Mouse (Mus musculus) forebrain, embryonic 12.5 days (tissue): ENCODE measurements around the gene Ppp1r3d. TPM values are rescaled to one million over a fixed set of nuclear protein-coding genes. Genes with fewer than 3 reads are reported as not detected.

ENCODE experiments used
- ATAC-seq: fragments of 200-750 bp; cut with Nextera tagmentation; 2 replicates; pipeline ENCODE4 v1.8.0; 2017; ENCODE audit warnings: moderate TSS enrichment; ENCODE audit not compliant: low FRiP score
- H3K27ac ChIP-seq: fragments of 300-500 bp; sonication (generic); 2 replicates; pipeline ENCODE4 v1.5.1; 2016; ENCODE audit warnings: mild to moderate bottlenecking
- H3K27me3 ChIP-seq: fragments of 300-500 bp; sonication (generic); 2 replicates; pipeline ENCODE4 v1.6.1; 2016; ENCODE audit warnings: mild to moderate bottlenecking
- H3K36me3 ChIP-seq: fragments of 300-500 bp; sonication (generic); replicated peaks from 2 replicates; pipeline ENCODE4 v1.6.1; 2016; ENCODE audit warnings: mild to moderate bottlenecking
- H3K4me1 ChIP-seq: fragments of 300-500 bp; sonication (generic); 2 replicates; pipeline ENCODE4 v1.6.1; 2016
- H3K4me2 ChIP-seq: fragments of 300-500 bp; sonication (generic); 2 replicates; pipeline ENCODE4 v1.6.1; 2016; ENCODE audit warnings: mild to moderate bottlenecking, moderate library complexity
- H3K4me3 ChIP-seq: fragments of 300-500 bp; sonication (generic); replicated peaks from 2 replicates; pipeline ENCODE4 v1.5.1; 2016; ENCODE audit warnings: mild to moderate bottlenecking
- H3K9ac ChIP-seq: fragments of 300-500 bp; sonication (generic); 2 replicates; pipeline ENCODE4 v1.6.1; 2016; ENCODE audit warnings: mild to moderate bottlenecking
- H3K9me3 ChIP-seq: fragments of 300-500 bp; sonication (generic); 2 replicates; pipeline ENCODE4 v1.6.1; 2016
- WGBS: fragments of 180-500 bp; shearing (Covaris S2); methylation state at CpG from one replicate; pipeline ENCODE4 v1.1.7; 2016; 5-methylcytosine and 5-hydroxymethylcytosine counted together
- polyA plus RNA-seq: library from polyadenylated mRNA; unstranded; fragments of >200 nt; fragmentation: Nextera tagmentation; extraction: Ambion mirVana; gene quantifications from 2 replicates; pipeline ENCODE4 v1.2.1, GENCODE M21; 2016

Gene Ppp1r3d
- polyA plus RNA-seq: 1.1 and 1.5 TPM in 2 replicates

DNA sequence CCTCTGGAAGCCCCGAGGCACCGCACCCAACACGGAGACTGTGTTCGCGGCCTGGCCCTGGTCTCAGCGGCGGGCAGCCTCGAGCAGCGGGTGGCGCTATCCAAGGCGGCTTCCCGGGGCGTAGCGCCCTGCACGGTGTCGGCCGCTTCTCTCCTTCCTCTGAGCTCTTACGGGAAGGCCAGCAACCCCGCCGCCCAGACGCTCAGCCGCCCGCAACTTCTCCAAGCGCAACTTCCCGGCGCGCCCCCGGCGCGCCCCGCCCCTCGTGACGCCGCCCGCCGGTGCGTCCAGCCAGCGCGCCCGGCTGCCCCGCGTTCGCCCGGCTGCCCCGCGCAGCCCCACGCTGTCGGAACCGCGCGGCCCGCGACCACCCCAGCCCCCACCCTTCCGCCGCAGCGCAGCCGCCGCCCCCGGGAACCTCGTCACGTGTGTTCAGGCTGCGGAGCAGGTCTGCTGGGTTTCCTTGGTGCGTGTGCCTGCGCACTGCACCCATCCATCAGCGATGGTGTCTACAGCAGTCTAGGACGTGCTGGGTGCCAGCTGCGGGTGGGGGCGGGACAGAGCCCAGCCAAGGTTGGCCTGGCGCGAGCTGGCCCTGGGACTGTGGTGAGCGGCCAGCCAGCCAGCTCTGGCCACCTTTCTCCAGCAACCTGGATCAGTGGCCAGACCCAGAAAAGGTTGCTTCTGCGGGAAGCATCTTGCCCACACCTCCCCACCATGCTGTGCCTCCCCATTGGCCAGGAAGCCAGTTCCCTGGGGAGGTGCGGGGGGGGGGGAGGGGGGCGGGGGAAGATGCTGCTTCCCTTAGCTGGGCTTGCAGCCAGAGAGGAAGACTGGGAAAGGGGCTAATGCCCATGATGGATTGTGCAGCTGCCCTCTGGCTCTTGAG, at the start of gene Ppp1r3d, which contains the start of gene Fam217b:
Ppp1r3d (minus strand) TSS at position 212 of the 889 bp plus-strand sequence.
Fam217b (plus strand) TSS at position 264 of the 889 bp plus-strand sequence.
- Histone ChIP-seq H3K27ac (0 out of 2 replicates have a peak within 1 kb of the TSS, but pooled peaks have one; percentile 13), H3K27me3 (peaks cover 40% of the 10 kb centered on the region), H3K4me2 (peak within 1 kb of the TSS; percentile 96), H3K4me3 (peak within 1 kb of the TSS; percentile 62), H3K4me1 (peaks cover 20% of the 10 kb centered on the region), H3K9me3 (no peaks in the 10 kb centered on the region), H3K36me3 (no peaks in the 10 kb centered on the region), H3K9ac (peak within 1 kb of the TSS; percentile 60)
- WGBS: under 1% methylated on average over 40 of the region's 74 CpGs
- ATAC-seq: peak; percentile 85

DNA sequence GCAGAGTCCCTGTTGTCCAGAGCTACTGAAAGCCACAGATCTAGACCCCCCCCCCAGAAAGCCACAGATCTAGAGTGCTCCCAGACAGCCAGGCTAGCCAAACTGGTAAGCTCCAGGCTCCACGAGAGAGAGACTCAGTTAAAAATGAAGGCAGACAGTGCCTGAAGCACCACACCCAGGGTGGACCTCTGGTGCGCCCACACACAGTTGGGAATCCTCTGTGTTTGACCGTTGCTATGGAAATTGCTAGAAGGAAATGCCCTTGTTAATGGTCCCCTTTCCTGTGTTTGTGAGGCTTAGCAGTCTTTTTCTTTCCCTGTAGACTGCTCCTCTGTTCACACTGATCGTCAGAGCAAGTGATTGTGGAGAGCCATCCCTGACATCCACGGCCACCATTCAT, 46.1 kb upstream of the Ppp1r3d start:
- H3K4me3 ChIP-seq: no peak overlapping the region
- H3K4me1 ChIP-seq: peaks cover 6% of the 10 kb centered on the region; the same call in 1 of the 2 replicates
- no peak for ATAC-seq
- WGBS: 70% methylated on average over 5 of the region's 5 CpGs
- H3K27ac ChIP-seq: no peak overlapping the region
- no peak overlapping the region for H3K4me2 ChIP-seq
- no peak overlapping the region for H3K9ac ChIP-seq
- H3K36me3 ChIP-seq: no peaks in the 10 kb centered on the region
- H3K27me3 ChIP-seq: no peaks in the 10 kb centered on the region
- H3K9me3 ChIP-seq: no peaks in the 10 kb centered on the region

DNA sequence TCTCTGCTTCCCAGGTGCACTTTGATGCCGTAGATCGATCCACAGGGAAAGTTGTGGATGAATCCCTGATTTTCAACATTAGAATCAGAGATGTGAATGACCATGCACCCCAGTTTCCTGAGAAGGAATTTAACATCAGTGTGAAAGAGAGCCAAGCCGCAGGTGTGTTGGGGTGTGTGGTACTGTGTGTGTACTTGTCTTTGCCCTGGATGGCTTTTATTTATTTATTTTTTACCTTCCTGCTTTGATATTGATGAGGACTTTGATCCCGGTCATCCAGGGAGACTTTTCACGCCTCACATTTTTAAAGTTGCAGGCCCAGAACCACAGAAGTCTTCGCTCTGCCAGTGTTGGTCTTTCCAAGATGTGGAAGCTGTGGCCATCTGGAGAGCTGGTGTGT, 43.1 kb upstream of the Ppp1r3d start:
- H3K4me2 ChIP-seq: no peak overlapping the region
- no peak for ATAC-seq
- H3K4me3 ChIP-seq: no peak overlapping the region
- no peaks in the 10 kb centered on the region for H3K36me3 ChIP-seq
- peaks cover 15% of the 10 kb centered on the region for H3K4me1 ChIP-seq
- H3K27me3 ChIP-seq: no peaks in the 10 kb centered on the region
- H3K27ac ChIP-seq: no peak overlapping the region
- H3K9ac ChIP-seq: no peak overlapping the region
- 95% methylated on average over 6 of the region's 6 CpGs for WGBS
- H3K9me3 ChIP-seq: no peaks in the 10 kb centered on the region

DNA sequence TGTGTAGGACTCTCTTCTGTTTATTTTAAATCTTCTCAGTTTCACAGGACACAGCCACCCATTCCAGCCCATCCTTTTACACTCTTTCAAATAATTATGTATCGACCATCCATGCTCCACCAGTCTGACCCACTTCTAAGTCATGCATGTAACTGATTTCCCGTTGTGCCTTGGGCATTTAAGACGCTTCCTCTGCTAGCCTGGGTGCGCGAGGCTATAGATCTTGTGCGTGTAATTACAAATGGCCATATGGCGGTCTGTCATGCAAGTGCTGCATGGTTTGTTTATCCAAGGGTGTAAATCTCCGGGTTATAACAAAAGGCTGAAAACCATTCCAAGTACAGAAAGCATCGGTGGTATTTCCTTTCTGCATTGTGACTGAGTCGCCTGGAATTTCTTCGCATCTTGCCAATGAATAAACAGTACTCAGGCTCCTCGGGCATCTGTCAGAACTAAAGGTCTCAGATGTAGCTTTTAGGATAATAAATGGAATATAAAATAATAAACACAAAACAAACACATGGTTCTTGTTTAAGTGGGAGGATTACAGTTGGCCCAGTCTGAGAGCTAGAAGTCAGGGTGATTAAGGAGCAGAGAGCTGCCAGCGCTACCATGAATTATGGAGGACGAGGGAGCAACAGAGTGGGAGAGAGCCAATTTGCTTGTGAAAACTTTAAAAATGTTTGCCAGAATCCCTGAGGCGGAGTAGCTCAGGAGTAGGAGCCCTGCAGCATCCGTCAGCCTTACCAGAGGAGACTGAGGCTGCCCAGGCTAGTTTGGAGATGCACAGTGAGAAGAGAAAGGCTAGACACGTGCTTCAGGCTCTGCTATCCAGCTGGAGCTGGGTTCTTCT, 40.6 kb upstream of the Ppp1r3d start:
- H3K4me1 ChIP-seq: peaks cover 13% of the 10 kb centered on the region
- no peaks in the 10 kb centered on the region for H3K27me3 ChIP-seq
- no peak overlapping the region for H3K27ac ChIP-seq
- no peaks in the 10 kb centered on the region for H3K36me3 ChIP-seq
- no peak overlapping the region for H3K4me2 ChIP-seq
- 52% methylated on average over 17 of the region's 17 CpGs for WGBS
- no peak overlapping the region for H3K4me3 ChIP-seq
- H3K9me3 ChIP-seq: no peaks in the 10 kb centered on the region
- ATAC-seq: peak; percentile 23; the same call in 1 of the 2 replicates
- H3K9ac ChIP-seq: no peak overlapping the region

DNA sequence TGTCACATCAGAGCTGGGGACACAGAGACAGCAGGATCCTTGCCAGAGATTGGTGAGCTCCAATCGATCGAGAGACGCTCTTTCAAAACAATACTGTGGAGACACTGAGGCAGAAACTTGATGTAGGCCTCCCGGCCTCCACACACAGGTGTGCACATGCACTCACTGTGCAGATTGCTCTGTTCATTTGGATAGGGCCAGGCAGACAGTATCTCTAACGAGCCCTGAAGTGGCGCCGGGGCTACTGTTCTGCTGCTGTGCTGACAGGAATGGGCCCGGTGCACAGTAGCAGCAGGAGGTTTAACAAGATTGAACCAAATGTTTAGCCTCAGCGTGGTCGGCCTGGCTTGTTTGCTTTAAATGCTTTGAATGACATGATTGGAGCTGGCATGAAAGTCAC, 36.7 kb upstream of the Ppp1r3d start:
- 60% methylated on average over 10 of the region's 10 CpGs for WGBS
- H3K4me3 ChIP-seq: no peak overlapping the region
- no peaks in the 10 kb centered on the region for H3K36me3 ChIP-seq
- ATAC-seq: no peak
- no peak overlapping the region for H3K27ac ChIP-seq
- no peak overlapping the region for H3K9ac ChIP-seq
- H3K4me1 ChIP-seq: peaks cover 13% of the 10 kb centered on the region
- no peaks in the 10 kb centered on the region for H3K27me3 ChIP-seq
- no peak overlapping the region for H3K4me2 ChIP-seq
- no peaks in the 10 kb centered on the region for H3K9me3 ChIP-seq

GRCm38 (mm10) chr2:178450236-178450635, 36.0 kb upstream of the Ppp1r3d start:
- 12% methylated on average over 2 of the region's 2 CpGs for WGBS
- no peak overlapping the region for H3K27ac ChIP-seq
- H3K9ac ChIP-seq: no peak overlapping the region
- no peak overlapping the region for H3K4me3 ChIP-seq
- no peak overlapping the region for H3K4me2 ChIP-seq
- H3K4me1 ChIP-seq: peaks cover 10% of the 10 kb centered on the region
- no peaks in the 10 kb centered on the region for H3K9me3 ChIP-seq
- H3K27me3 ChIP-seq: no peaks in the 10 kb centered on the region
- no peaks in the 10 kb centered on the region for H3K36me3 ChIP-seq
- no peak for ATAC-seq

DNA sequence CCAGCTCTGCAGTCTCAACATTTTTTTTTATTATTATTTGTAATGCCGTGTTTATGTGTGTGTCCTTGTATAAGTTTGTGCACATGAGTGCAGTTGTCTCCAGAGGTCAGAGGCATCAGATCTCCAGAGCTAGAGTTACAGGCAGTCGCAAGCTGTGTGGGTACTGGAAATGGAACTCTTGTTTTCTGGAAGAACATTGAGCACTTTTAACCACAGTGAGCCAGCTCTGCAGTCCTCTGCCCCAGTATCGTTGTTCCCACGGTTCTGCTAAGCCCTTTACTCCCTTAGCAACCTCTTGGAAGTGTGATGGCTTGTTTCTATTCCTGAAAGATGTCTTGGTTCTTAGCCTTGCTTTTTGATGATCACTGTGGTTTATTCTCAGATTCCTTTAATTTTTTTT, 35.1 kb upstream of the Ppp1r3d start:
- Histone ChIP-seq H3K9ac (no peak overlapping the region), H3K4me2 (no peak overlapping the region), H3K9me3 (no peaks in the 10 kb centered on the region), H3K36me3 (no peaks in the 10 kb centered on the region), H3K27ac (no peak overlapping the region), H3K4me1 (0 out of 2 replicates have a peak, but pooled peaks cover 2% of the 10 kb centered on the region), H3K27me3 (no peaks in the 10 kb centered on the region), H3K4me3 (no peak overlapping the region)
- 85% methylated on average over 4 of the region's 4 CpGs for WGBS
- ATAC-seq: no peak

GRCm38 (mm10) chr2:178437311-178437710, 23.0 kb upstream of the Ppp1r3d start:
- Histone ChIP-seq H3K4me3 (no peak overlapping the region), H3K36me3 (no peaks in the 10 kb centered on the region), H3K9me3 (no peaks in the 10 kb centered on the region), H3K27ac (no peak overlapping the region), H3K27me3 (no peaks in the 10 kb centered on the region), H3K4me2 (no peak overlapping the region), H3K4me1 (no peaks in the 10 kb centered on the region), H3K9ac (no peak overlapping the region)
- WGBS: 62% methylated on average over 9 of the region's 9 CpGs
- no peak for ATAC-seq

DNA sequence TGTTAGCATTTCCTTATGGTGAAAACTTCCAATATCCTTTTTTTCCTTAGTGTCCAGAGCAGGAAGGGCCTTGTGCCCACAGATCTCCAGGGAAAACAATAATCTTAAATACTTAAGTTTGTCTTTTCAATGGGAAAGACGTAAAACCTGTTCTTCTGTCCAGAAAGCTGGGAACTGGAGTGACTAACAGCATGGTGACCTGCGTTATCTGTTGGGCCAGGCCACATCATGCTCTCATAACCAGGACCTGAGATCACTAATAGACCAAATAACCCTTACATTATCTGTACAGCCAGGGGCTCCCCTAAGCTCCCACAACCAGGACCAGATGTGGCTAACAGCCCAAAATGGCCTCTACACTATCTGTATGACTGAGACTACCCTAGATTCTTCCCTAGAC, 19.6 kb upstream of the Ppp1r3d start:
- no peak overlapping the region for H3K9ac ChIP-seq
- H3K9me3 ChIP-seq: no peaks in the 10 kb centered on the region
- H3K4me2 ChIP-seq: no peak overlapping the region
- H3K27me3 ChIP-seq: no peaks in the 10 kb centered on the region
- no peaks in the 10 kb centered on the region for H3K36me3 ChIP-seq
- no peak overlapping the region for H3K27ac ChIP-seq
- no peaks in the 10 kb centered on the region for H3K4me1 ChIP-seq
- no peak overlapping the region for H3K4me3 ChIP-seq
- 89% methylated on average over 2 of the region's 2 CpGs for WGBS
- ATAC-seq: no peak

- H3K9ac ChIP-seq: no peak overlapping the region
- no peaks in the 10 kb centered on the region for H3K27me3 ChIP-seq
- no peaks in the 10 kb centered on the region for H3K9me3 ChIP-seq
- H3K4me3 ChIP-seq: no peak overlapping the region
- H3K36me3 ChIP-seq: no peaks in the 10 kb centered on the region
- no peak for ATAC-seq
- H3K27ac ChIP-seq: no peak overlapping the region
- 77% methylated on average over 2 of the region's 2 CpGs for WGBS
- no peaks in the 10 kb centered on the region for H3K4me1 ChIP-seq
- H3K4me2 ChIP-seq: no peak overlapping the region
Measured at GRCm38 (mm10) chr2:178433495-178433894, 19.2 kb upstream of the Ppp1r3d start.

DNA sequence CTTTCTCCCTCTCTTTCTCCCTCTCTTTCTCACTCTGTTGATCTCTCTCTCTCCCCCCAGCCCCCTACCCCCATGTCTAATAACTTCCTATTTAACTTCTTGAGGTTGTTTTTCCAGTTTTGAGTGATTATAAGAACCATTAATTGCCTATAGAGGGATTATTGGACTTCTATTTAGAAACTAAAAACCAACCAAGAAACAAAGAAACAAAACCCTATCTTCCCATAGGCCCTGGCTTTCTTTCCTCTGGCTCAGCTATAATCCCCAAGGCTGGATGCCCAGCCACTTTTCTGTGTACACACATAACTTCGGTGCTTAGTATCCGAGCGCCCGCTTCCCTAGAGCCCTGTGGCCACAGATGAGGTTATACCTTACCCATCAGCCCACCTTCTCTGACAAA, 16.0 kb upstream of the Ppp1r3d start, which contains the start of gene Cdh26:
Cdh26 (plus strand) TSS at position 301 of the 400 bp plus-strand sequence.
- Histone ChIP-seq H3K36me3 (no peaks in the 10 kb centered on the region), H3K9me3 (no peaks in the 10 kb centered on the region), H3K4me3 (no peak within 1 kb of the TSS), H3K4me1 (no peaks in the 10 kb centered on the region), H3K27ac (no peak within 1 kb of the TSS), H3K27me3 (0 out of 2 replicates have a peak, but pooled peaks cover 3% of the 10 kb centered on the region), H3K4me2 (no peak within 1 kb of the TSS), H3K9ac (no peak within 1 kb of the TSS)
- no peak for ATAC-seq
- WGBS: 86% methylated on average over 4 of the region's 4 CpGs

GRCm38 (mm10) chr2:178429426-178429825, 15.2 kb upstream of the Ppp1r3d start:
- H3K27ac ChIP-seq: no peak overlapping the region
- 88% methylated on average over 6 of the region's 6 CpGs for WGBS
- no peaks in the 10 kb centered on the region for H3K36me3 ChIP-seq
- H3K4me3 ChIP-seq: no peak overlapping the region
- H3K4me1 ChIP-seq: no peaks in the 10 kb centered on the region
- H3K27me3 ChIP-seq: 0 out of 2 replicates have a peak, but pooled peaks cover 3% of the 10 kb centered on the region
- no peak overlapping the region for H3K4me2 ChIP-seq
- H3K9ac ChIP-seq: no peak overlapping the region
- ATAC-seq: no peak
- no peaks in the 10 kb centered on the region for H3K9me3 ChIP-seq
